Mouse (Mus musculus) layer of hippocampus, adult 9-11 months (tissue): ENCODE data around the gene Vhl.

Experiments
- DNase-seq: peaks from one replicate; pipeline ENCODE4 v3.0.0; 2022

The Vhl gene

DNA sequence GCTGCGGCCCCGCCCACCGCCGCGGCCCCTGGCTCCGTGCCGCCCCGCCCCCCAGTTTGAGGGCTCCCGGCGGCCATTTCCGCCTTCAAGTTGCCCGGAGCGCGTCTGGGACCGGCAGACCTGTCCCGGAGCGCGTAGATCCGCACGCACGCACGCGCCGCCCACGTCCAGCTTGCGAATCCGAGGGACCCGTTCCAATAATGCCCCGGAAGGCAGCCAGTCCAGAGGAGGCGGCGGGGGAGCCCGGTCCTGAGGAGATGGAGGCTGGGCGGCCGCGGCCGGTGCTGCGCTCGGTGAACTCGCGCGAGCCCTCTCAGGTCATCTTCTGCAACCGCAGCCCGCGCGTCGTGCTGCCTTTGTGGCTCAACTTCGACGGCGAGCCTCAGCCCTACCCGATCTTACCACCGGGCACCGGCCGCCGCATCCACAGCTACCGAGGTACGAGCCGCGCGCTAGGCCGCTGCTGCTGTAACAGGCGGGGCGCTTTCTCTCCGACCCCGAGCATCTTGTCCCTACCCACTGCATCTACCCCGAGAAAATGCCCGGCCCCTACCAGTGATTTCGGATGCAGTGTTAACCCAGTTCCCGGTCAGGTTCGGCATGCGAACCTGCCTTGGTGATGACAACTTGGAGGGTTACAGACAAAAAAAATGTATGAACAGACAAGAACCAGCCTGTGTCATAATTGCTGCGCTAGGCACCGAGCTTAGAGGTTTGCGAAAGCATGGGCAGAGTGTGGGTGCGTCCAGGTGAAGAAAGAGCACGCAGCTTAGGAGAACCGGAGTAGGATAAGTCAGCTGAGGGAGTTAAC, at the start of gene Vhl:
Gene Vhl, plus strand, starts transcription at position 19 of the 811 bp plus-strand sequence.
- DNase-seq, result peak; percentile 91

DNA sequence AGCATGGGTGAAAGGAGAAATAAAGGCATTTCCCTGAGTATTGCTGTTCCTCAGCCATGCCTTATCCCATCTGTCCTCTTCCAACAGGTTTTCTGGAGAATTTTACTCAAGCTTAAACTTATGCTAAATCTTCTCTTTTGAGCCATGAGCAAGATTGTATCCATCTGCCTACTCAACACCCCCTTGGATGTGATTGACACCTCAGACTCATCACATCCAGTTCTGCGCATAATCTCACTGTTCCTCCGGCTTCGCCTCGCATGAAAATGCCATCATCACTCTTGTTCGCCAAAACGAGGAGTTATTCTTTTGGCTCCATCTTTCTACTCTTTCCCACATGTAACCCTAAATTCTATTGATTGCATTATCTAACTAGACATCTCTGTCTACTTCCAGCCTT, 47.7 kb upstream of the Vhl start:
- peak; percentile 70 for DNase-seq

DNA sequence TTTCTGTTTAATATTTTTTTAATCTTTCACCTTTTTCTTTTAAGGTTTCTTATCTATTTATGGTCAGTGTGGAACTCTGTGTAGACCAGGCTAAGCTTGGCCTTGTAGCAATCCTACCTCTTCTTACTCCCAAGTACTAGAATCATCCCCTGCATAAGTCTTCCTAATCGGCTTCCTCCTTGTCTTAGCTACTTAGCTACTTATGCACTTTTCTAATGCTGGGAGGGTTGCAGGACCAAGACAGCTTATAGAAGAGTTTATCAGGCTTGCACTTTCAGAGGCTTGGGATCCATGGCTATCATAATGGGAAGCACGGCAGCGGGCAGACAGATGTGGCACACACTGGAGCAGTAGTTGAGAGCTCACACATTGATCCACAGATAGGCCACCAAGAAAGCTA, 44.5 kb upstream of the Vhl start:
- DNase-seq, result no peak

DNA sequence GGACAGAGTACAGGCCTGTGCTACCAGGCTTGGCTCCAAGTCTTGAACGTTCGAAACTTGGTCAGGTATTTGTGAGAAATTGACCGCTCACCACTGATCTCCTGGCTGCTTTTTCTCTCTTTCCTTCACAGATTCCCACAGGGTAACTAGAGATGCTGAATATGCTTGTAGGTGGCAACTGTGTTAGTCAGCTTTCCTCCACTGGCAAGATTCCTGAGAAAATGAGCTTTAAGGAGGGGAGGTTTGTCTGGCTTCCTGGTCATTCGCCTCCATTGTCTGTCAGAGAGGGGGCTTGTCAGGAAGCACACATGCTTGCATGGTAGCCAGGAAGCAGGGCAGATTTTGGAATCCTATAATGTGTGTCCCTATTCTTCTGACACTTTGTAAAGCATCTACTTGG, 40.7 kb upstream of the Vhl start:
- no peak for DNase-seq

DNA sequence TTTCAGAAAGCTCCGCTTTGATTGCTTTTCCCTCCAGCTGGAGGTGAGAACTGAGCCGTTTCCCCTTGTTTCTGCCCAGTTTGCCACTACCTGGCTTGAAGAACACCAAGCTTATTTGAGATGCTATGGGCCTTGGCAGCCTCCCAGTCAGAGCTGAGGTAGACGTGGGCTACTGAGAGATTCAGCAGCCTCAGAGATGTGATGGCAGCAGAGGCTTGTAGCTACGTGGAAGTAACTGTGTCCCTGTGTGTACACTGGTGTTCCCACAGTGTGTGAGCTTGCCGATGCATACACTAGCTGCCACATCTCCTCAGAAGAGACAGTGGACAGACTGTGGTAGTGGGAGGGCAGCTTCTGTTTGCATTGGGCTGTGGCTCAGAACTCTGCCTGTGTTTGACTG, 38.7 kb upstream of the Vhl start:
- DNase-seq, result no peak

- no peak for DNase-seq
Observed at GRCm38 (mm10) chr6:113586466-113587183, 37.1 kb upstream of the Vhl start.

- DNase-seq, result no peak
Observed at GRCm38 (mm10) chr6:113592637-113593036, 31.1 kb upstream of the Vhl start.

DNA sequence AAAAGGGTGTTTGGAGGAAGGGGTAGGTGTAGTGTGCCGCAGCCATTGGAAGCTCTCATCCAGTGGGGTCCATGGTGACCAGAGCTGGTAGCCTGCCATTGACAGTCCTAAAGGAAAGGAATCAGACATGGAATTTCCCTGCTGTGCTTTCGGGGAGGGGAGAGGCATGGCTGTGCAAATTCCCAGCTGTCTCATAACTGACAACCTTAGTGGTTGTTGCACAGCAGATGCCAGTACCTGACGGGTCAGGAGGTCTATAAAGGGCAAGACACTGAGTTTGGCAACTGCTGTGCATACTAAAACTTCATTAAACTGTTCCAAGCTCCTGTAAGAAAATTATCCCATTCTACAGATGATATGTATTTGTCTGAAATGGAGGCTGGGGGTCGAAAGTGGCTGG, 25.8 kb upstream of the Vhl start:
- no peak for DNase-seq

- DNase-seq, result no peak
Observed at GRCm38 (mm10) chr6:113599833-113600232, 23.9 kb upstream of the Vhl start.

DNA sequence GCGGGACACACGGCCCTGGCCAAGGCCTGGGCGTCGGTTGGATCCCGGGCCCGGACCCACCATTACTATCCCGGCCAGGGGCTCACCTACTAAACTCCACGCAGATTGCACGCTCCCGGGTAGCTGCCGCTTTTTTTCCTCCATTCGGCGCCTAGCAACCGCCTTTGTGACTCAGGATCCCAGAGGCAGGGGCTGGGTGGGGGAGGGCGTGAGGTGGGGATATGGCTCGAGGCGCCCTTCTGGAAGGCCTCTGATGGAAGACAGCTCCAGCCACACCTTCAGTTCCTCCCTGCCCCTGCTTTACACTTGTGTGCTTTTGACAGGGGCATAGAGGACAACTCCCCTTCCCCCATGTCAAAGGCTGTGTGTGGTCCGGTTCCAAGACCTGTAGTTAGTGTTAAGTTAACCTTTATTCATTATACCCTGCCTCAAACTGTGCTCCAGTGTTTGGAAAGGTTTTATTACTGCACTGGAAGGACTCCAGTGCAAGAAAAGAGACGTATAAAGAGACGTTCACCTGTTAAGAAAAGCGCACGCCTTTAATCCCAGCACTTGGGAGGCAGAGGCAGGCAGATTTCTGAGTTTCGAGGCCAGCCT, 23.1 kb upstream of the Vhl start, which contains the start of gene Fancd2os:
Gene Fancd2os, minus strand, starts transcription at position 173 of the 597 bp plus-strand sequence.
- DNase-seq, result no peak

- no peak for DNase-seq
Observed at GRCm38 (mm10) chr6:113602821-113603220, 20.9 kb upstream of the Vhl start.

DNA sequence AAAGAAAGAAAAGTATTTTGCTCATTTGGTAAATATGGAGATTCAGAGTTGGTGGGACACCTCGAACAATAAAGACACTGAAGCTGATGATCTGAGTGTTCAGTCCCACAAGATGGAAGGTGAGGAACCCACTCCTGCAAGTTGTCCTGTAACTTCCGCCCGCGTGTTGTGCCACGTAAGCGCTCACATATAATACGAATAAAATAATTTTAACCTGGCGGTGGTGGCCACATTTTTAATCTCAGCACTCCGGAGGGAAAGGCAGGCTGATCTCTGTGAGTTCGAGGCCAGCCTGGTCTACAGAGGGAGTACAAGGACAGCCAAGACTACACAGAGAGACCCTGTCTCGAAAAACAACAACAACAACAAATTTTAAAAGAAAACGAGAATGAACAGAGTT, 19.8 kb upstream of the Vhl start:
- DNase-seq, result no peak

- DNase-seq, result peak; percentile 94
Observed at GRCm38 (mm10) chr6:113604432-113605223, 19.1 kb upstream of the Vhl start, which contains the start of gene Brk1. TSS of gene Brk1 (plus strand) at chr6:113604772.

DNA sequence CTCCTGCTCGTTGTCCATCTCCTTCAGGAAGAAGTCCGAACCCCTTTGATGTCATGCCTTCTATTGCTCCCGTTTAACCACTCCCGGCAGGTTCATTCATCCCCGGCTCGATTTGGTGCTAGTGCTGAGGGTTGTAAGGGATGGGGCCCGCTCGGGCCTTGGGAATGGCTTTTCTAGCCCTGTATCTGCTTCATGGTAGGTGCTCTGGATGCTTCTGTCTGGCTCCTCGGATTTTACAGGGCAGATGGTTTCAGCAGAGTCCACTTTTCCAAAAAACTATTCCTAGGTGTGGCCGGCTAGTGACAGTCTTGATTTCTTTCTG, 18.6 kb upstream of the Vhl start:
- no peak for DNase-seq

DNA sequence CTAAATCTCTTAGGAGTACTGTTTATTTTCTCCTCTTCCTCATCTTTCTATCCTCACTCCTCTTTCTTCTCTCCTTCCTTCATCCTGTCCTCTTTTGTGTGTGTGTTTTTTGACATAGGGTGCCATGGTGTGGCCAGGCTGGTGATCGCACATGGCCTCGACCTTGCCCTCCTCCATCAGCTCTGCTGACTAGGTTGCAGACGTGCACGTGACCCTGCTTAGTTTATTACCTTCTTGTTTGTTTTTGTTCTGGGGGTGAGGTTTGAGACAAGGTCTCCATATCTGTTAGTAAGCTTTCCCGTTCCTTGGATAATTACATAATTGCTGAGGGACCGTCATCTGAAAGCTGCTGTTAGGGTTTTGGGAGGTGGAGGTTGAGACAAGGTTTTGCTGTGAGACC, 14.9 kb upstream of the Vhl start:
- no peak for DNase-seq

DNA sequence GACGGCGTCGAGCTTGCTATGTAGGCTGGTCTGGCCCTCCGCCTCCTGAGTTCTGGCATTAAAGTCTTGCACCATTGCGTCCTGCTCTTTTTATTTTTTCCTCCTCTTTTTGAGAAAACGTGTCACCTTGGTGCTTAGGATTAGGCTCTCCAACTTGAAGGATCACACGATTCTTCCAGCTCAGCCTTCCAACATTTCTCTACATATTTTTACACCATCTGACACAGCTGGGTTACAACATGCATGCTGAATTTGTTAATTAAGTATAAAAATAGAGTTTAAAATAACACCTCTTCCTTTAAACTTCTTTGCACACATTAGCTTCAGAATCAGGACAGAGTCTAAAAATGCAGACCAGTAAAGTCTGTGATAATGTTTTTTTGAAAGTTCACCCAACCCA, 14.5 kb upstream of the Vhl start:
- no peak for DNase-seq

GRCm38 (mm10) chr6:113612258-113612969, 11.3 kb upstream of the Vhl start:
- DNase-seq, result no peak

GRCm38 (mm10) chr6:113614152-113614551, 9.6 kb upstream of the Vhl start:
- DNase-seq, result no peak

GRCm38 (mm10) chr6:113614997-113615396, 8.8 kb upstream of the Vhl start:
- DNase-seq, result peak; percentile 67

DNA sequence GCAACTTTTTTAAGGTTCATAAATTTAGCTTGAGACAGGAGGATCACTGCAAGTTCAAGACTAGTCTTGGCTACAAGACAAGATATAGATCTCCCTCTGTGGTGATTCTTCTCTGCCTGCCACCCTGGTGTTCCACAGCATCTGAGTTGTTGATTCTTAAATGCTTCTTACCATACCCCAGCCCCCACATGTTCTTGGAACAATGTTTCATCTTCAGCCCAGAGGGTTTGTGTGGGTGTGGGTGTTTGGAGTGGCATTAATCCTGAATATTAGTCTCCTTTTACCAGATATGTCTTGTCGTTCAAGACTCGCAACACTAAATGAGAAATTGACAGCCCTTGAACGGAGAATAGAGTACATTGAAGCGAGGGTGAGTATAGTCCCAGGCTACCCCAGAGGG, 8.3 kb upstream of the Vhl start:
- DNase-seq, result no peak

- no peak for DNase-seq
Observed at GRCm38 (mm10) chr6:113623386-113623785, 373 bp upstream of the Vhl start.

DNA sequence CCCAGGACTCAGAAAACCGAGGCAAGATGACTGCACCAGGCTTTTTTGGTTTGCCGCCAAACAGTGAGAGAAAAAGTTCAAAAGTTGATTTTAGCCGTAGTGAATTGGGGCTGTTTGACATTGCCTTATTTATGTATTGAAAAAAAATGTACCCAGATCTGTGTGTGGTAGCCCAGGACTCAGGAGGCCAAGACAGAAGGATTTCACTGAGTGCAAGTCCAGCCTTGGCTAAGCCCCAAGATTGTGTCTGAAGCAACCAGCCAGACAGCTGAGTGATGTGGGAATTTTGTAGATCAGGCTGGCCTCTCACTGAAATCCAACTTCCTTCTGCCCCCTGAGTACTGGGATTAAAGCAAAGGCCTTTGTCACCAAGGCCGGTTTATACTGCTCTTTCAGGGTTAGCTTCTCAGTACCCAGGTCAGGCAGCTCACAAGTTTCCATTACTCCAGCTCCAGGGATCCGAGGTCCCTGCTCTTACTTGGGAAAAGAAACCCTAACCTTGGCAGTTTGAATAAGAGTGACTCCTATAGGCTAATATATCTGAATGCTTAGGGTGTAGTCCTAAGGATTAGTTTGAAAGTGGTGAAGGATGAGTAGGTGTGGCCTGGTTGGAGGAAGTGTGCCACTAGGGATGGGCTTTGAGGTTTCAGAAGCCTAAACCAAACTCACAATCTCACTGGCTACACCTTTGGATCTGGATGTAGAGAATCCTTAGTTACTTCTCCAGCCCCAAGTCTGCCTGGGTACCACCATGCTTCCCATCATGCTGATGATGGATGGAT, 1.4 kb downstream of the Vhl start:
- DNase-seq, result no peak
